Mouse (Mus musculus) heart, postnatal 0 days (tissue): ENCODE results near the gene Mrpl55. TPM values are rescaled to one million over a fixed set of nuclear protein-coding genes. Genes with fewer than 3 reads are reported as not detected.

Experiments
- ATAC-seq: fragments of 200-750 bp; cut with Nextera tagmentation; 2 replicates; pipeline ENCODE4 v1.8.0; 2017; ENCODE audit warnings: low read depth, moderate number of reproducible peaks, moderate library complexity; ENCODE audit not compliant: insufficient read depth
- DNase-seq: peaks from one replicate; pipeline ENCODE4 v3.0.0-alpha.2; 2016; ENCODE audit warnings: low spot score
- H3K27ac ChIP-seq: fragments of 300-500 bp; sonication (generic); 2 replicates; pipeline ENCODE4 v1.5.1; 2014; ENCODE audit warnings: low read depth, mild to moderate bottlenecking
- H3K27me3 ChIP-seq: fragments of 300-500 bp; sonication (generic); 2 replicates; pipeline ENCODE4 v1.6.1; 2014; ENCODE audit warnings: low read length, mixed read lengths; ENCODE audit not compliant: control insufficient read depth, insufficient read depth
- H3K36me3 ChIP-seq: fragments of 300-500 bp; sonication (generic); replicated peaks from 2 replicates; pipeline ENCODE4 v1.6.1; 2014; ENCODE audit warnings: low read length, mixed read lengths; ENCODE audit not compliant: control insufficient read depth, insufficient read depth
- H3K4me1 ChIP-seq: fragments of 300-500 bp; sonication (generic); 2 replicates; pipeline ENCODE4 v1.6.1; 2014; ENCODE audit warnings: antibody characterized with exemption; ENCODE audit not compliant: control insufficient read depth, insufficient read depth
- H3K4me2 ChIP-seq: fragments of 300-500 bp; sonication (generic); 2 replicates; pipeline ENCODE4 v1.6.1; 2014; ENCODE audit warnings: low read depth, mild to moderate bottlenecking, low read length, moderate library complexity
- H3K4me3 ChIP-seq: fragments of 300-500 bp; sonication (generic); 2 replicates; pipeline ENCODE4 v1.5.1; 2014; ENCODE audit warnings: low read depth, low read length
- H3K9ac ChIP-seq: fragments of 300-500 bp; sonication (generic); replicated peaks from 2 replicates; pipeline ENCODE4 v1.6.1; 2014; ENCODE audit warnings: low read depth, low read length, mixed read lengths
- H3K9me3 ChIP-seq: fragments of 300-500 bp; sonication (generic); replicated peaks from 2 replicates; pipeline ENCODE4 v1.6.1; 2016; ENCODE audit warnings: low read length; ENCODE audit not compliant: control insufficient read depth
- CTCF ChIP-seq: IDR thresholded peaks from 2 replicates; pipeline ENCODE4 v1.5.1; 2016; ENCODE audit warnings: antibody characterized with exemption, control low read depth, low read depth
- EP300 ChIP-seq: IDR thresholded peaks from 2 replicates; pipeline ENCODE4 v1.6.1; 2016; ENCODE audit warnings: antibody characterized with exemption, low read depth
- WGBS: fragments of 180-500 bp; shearing (Covaris S2); extraction: QIAGEN DNeasy Blood & Tissue Kit; methylation state at CpG from one replicate; pipeline ENCODE4 v1.1.7; 2014; 5-methylcytosine and 5-hydroxymethylcytosine counted together
- polyA plus RNA-seq: library from polyadenylated mRNA; unstranded; fragments of >200 nt; fragmentation: Nextera tagmentation; extraction: Ambion mirVana; gene quantifications from 2 replicates; pipeline ENCODE4 v1.2.1, GENCODE M21; 2015
- total RNA-seq: library from RNA; depleted of rRNA; stranded (reverse); fragments of >200 nt; gene quantifications from 2 replicates; pipeline ENCODE4 v1.2.3, GENCODE M21; 2014; ENCODE audit warnings: low replicate concordance

The Mrpl55 gene
- total and polyA plus RNA-seq, 2 experiments from 2014 or later: 187 to 196 TPM

DNA sequence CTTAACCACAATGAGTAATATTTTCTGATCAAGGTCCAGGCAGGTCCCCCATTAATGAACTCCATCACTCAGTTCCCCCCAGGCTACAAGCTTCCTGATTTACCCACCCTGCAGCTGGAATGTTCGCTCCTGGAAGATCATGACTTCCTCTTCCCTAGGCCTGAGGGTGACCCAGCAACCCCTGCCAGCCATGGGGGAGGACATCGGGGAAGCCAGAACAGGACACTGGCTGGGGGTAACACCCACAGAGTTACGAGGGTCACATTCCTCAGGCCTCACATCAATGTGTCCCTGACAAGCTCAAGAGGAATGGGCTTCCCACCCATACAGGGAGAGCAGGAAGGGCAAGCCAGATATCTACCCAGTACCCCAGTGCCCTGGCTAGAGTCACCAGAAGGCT, 32.5 kb upstream of the Mrpl55 start:
- Histone ChIP-seq H3K4me1 (no peaks in the 10 kb centered on the region), H3K4me3 (no peak overlapping the region), H3K36me3 (no peaks in the 10 kb centered on the region), H3K9me3 (no peaks in the 10 kb centered on the region), H3K9ac (no peak overlapping the region), H3K4me2 (no peak overlapping the region), H3K27me3 (peaks cover 10% of the 10 kb centered on the region), H3K27ac (no peak overlapping the region)
- ATAC-seq: no peak; the same call in 1 of the 2 replicates
- DNase-seq: no peak
- 48% methylated on average over 3 of the region's 3 CpGs for WGBS
- TF ChIP-seq CTCF: no peak
- no peak for TF ChIP-seq EP300

DNA sequence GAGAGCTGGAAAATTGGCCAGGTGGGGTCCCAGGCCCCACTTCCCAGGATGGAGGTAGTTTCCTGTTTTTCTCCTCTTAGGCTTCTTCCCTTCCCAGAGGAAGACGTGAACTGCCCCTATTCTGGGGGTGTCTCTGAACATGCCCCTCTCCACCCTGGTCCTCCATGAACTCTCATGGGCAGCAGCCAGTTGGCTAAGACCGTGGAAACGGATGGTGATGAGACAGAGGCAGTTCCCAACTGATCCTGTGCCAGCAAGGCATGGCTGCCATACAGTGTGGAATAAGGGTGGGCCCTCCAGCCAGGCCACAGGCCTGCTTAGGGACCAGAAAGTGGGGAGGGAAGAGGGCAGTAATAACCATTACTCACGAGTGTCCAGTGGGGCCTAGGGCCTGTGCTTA, 31.7 kb upstream of the Mrpl55 start:
- H3K9me3 ChIP-seq: no peaks in the 10 kb centered on the region
- DNase-seq (no peak), ATAC-seq (no peak)
- no peaks in the 10 kb centered on the region for H3K4me1 ChIP-seq
- H3K4me2 ChIP-seq: no peak overlapping the region
- no peaks in the 10 kb centered on the region for H3K36me3 ChIP-seq
- H3K4me3 ChIP-seq: no peak overlapping the region
- no peak overlapping the region for H3K9ac ChIP-seq
- 65% methylated on average over 4 of the region's 4 CpGs for WGBS
- peaks cover 17% of the 10 kb centered on the region for H3K27me3 ChIP-seq
- no peak for TF ChIP-seq CTCF
- no peak for TF ChIP-seq EP300
- H3K27ac ChIP-seq: no peak overlapping the region

DNA sequence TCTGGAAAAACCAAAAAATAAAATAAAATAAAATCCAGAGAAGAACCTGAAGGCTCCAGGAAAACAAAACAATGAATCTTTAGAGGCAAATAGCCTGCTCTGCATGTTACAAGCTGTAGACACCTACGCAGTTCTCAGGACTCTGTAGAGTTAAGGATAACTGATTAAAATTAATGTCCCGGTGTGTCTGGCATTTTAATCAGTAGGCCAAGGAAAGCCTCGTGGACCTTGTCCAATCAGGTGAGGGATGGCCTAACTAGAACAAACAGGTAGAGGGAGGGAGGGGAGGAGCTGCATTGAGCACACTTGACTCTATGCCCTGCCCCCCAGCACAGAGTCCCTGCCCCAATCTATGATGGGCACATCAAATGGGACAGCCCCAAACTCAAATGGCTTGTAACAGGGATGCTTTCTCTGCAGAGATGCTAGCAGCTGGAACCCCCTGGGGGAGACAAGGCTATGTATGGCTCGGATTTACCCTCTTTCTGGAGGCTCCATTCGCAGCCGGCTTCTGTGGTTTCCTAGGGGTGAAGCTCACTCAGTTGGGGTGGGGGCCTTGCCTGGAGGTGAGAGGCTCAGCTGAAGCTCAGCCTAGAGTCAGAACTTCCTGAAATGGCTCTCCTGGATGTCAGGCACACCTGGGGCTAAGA, 28.0 kb upstream of the Mrpl55 start:
- peaks cover 49% of the 10 kb centered on the region for H3K27me3 ChIP-seq
- H3K27ac ChIP-seq: no peak overlapping the region
- DNase-seq: no peak
- H3K4me2 ChIP-seq: no peak overlapping the region
- TF ChIP-seq EP300 (no peak), CTCF (no peak)
- no peak overlapping the region for H3K9ac ChIP-seq
- H3K9me3 ChIP-seq: no peaks in the 10 kb centered on the region
- H3K36me3 ChIP-seq: no peaks in the 10 kb centered on the region
- no peak for ATAC-seq
- 63% methylated on average over 6 of the region's 6 CpGs for WGBS
- H3K4me1 ChIP-seq: peaks cover 7% of the 10 kb centered on the region; the same call in 1 of the 2 replicates
- H3K4me3 ChIP-seq: no peak overlapping the region

DNA sequence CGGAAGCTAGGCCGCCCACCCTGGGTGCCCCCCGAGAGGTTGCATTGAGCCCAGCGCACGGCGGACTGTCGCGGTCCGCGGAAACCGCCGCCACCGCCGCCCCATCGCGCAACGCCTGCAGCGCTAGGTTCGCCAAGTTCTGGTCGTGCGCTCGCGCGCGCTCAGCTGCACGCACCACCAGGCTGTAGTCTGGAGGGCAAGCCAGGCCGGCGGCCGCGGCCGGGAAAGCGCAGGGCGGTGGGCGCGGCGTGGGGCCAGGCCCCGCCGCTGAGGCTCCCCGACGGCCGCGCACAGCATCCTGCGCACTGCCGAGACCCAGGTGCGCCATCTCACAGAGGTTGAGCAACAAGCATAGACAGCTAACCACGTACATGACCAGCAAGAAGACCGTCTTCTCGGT, 25.8 kb upstream of the Mrpl55 start:
- peak overlapping the region; percentile 34 for H3K4me3 ChIP-seq
- H3K27ac ChIP-seq: no peak overlapping the region
- WGBS: 2% methylated on average over 48 of the region's 48 CpGs
- DNase-seq: peak; percentile 4
- H3K9ac ChIP-seq: no peak overlapping the region
- no peaks in the 10 kb centered on the region for H3K9me3 ChIP-seq
- no peak for ATAC-seq
- H3K4me2 ChIP-seq: peak overlapping the region; percentile 54
- TF ChIP-seq CTCF: no peak
- no peak for TF ChIP-seq EP300
- no peaks in the 10 kb centered on the region for H3K36me3 ChIP-seq
- H3K4me1 ChIP-seq: peaks cover 13% of the 10 kb centered on the region; the same call in 1 of the 2 replicates
- peaks cover 49% of the 10 kb centered on the region for H3K27me3 ChIP-seq

DNA sequence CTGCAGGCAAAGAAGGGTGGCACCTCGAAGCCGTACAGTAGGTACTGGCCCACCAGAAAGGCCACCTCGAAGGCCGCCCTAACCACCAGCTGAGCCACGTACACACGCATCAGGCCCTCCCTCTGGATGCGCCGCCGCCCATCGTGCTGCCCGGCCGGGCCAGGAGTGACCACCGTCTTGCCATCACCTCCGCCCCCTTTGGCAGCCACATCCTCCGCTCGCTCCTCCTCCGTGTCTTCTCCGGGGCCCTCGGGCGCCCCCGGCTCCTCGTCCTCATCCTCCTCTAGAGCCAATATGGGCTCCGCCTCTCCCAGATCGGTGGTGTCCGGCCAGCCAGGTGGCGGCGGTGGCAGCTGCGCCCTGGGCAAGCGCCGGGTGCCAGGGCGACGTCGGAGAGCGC, 25.4 kb upstream of the Mrpl55 start:
- H3K27ac ChIP-seq: no peak overlapping the region
- H3K27me3 ChIP-seq: peaks cover 46% of the 10 kb centered on the region
- no peaks in the 10 kb centered on the region for H3K9me3 ChIP-seq
- peak overlapping the region; percentile 54 for H3K4me2 ChIP-seq
- ATAC-seq (0 out of 2 replicates have a peak, but pooled peaks have one; percentile 16), DNase-seq (peak; percentile 1)
- no peak overlapping the region for H3K9ac ChIP-seq
- H3K4me3 ChIP-seq: peak overlapping the region; percentile 34
- TF ChIP-seq CTCF: no peak
- no peak for TF ChIP-seq EP300
- WGBS: 7% methylated on average over 33 of the region's 34 CpGs
- H3K4me1 ChIP-seq: peaks cover 13% of the 10 kb centered on the region; the same call in 1 of the 2 replicates
- no peaks in the 10 kb centered on the region for H3K36me3 ChIP-seq
